Mouse (Mus musculus): ENCODE results near the gene Fnbp4. TPM values are rescaled to one million over a fixed set of nuclear protein-coding genes. Genes with fewer than 3 reads are reported as not detected.

Fnbp4 gene
- polyA plus RNA-seq, 1 experiment, result 105 TPM

GRCm38 (mm10) chr2:90808241-90809126 is 63.3 kb downstream of the Fnbp4 start:
- WGBS, result 88% methylated on average over 6 of the region's 6 CpGs
- no peak for DNase-seq
- Histone ChIP-seq H3K36me3 (ENCODE audit: control insufficient read depth, insufficient read depth, low read length) (no peaks in the 10 kb centered on the region), H3K4me1 (replicated peaks; ENCODE audit: control insufficient read depth, insufficient read depth, low read length) (no peaks in the 10 kb centered on the region), H3K27me3 (ENCODE audit: control insufficient read depth, insufficient read depth, low read length) (no peaks in the 10 kb centered on the region), H3K4me3 (ENCODE audit: control insufficient read depth, insufficient read depth, low read length) (no peak overlapping the region), H3K27ac (ENCODE audit: control insufficient read depth, insufficient read depth, low read length) (no peak overlapping the region)
- TF ChIP-seq POLR2A (IDR thresholded peaks at IDR 0.05; ENCODE audit: control insufficient read depth, extremely low read depth, insufficient read depth, low read length, poor library complexity), result no peak
- TF ChIP-seq CTCF (IDR thresholded peaks at IDR 0.05; ENCODE audit: borderline replicate concordance, control insufficient read depth, extremely low read depth, insufficient read depth, low read length, poor library complexity), result no peak

GRCm38 (mm10) chr2:90810751-90811150 is 65.6 kb downstream of the Fnbp4 start:
- DNase-seq, result no peak
- Histone ChIP-seq H3K27ac (ENCODE audit: control insufficient read depth, insufficient read depth, low read length) (no peak overlapping the region), H3K4me3 (ENCODE audit: control insufficient read depth, insufficient read depth, low read length) (no peak overlapping the region), H3K4me1 (replicated peaks; ENCODE audit: control insufficient read depth, insufficient read depth, low read length) (no peaks in the 10 kb centered on the region), H3K36me3 (ENCODE audit: control insufficient read depth, insufficient read depth, low read length) (no peaks in the 10 kb centered on the region), H3K27me3 (ENCODE audit: control insufficient read depth, insufficient read depth, low read length) (no peaks in the 10 kb centered on the region)
- WGBS, result 58% methylated on average over 8 of the region's 8 CpGs
- TF ChIP-seq CTCF (IDR thresholded peaks at IDR 0.05; ENCODE audit: borderline replicate concordance, control insufficient read depth, extremely low read depth, insufficient read depth, low read length, poor library complexity) (no peak), POLR2A (IDR thresholded peaks at IDR 0.05; ENCODE audit: control insufficient read depth, extremely low read depth, insufficient read depth, low read length, poor library complexity) (no peak)

GRCm38 (mm10) chr2:90815266-90815665 is 70.1 kb downstream of the Fnbp4 start:
- TF ChIP-seq POLR2A (IDR thresholded peaks at IDR 0.05; ENCODE audit: control insufficient read depth, extremely low read depth, insufficient read depth, low read length, poor library complexity) (no peak), CTCF (IDR thresholded peaks at IDR 0.05; ENCODE audit: borderline replicate concordance, control insufficient read depth, extremely low read depth, insufficient read depth, low read length, poor library complexity) (no peak)
- Histone ChIP-seq H3K27ac (ENCODE audit: control insufficient read depth, insufficient read depth, low read length) (no peak overlapping the region), H3K4me3 (ENCODE audit: control insufficient read depth, insufficient read depth, low read length) (no peak overlapping the region), H3K36me3 (ENCODE audit: control insufficient read depth, insufficient read depth, low read length) (no peaks in the 10 kb centered on the region), H3K4me1 (replicated peaks; ENCODE audit: control insufficient read depth, insufficient read depth, low read length) (no peaks in the 10 kb centered on the region), H3K27me3 (ENCODE audit: control insufficient read depth, insufficient read depth, low read length) (no peaks in the 10 kb centered on the region)
- DNase-seq, result no peak
- WGBS, result 92% methylated on average over 2 of the region's 2 CpGs

GRCm38 (mm10) chr2:90816144-90816543 is 71.0 kb downstream of the Fnbp4 start:
- DNase-seq, result no peak
- Histone ChIP-seq H3K4me3 (ENCODE audit: control insufficient read depth, insufficient read depth, low read length) (no peak overlapping the region), H3K27me3 (ENCODE audit: control insufficient read depth, insufficient read depth, low read length) (no peaks in the 10 kb centered on the region), H3K27ac (ENCODE audit: control insufficient read depth, insufficient read depth, low read length) (no peak overlapping the region), H3K36me3 (ENCODE audit: control insufficient read depth, insufficient read depth, low read length) (no peaks in the 10 kb centered on the region), H3K4me1 (replicated peaks; ENCODE audit: control insufficient read depth, insufficient read depth, low read length) (no peaks in the 10 kb centered on the region)
- TF ChIP-seq POLR2A (IDR thresholded peaks at IDR 0.05; ENCODE audit: control insufficient read depth, extremely low read depth, insufficient read depth, low read length, poor library complexity) (no peak), CTCF (IDR thresholded peaks at IDR 0.05; ENCODE audit: borderline replicate concordance, control insufficient read depth, extremely low read depth, insufficient read depth, low read length, poor library complexity) (no peak)
- 90% methylated on average over 4 of the region's 4 CpGs for WGBS

GRCm38 (mm10) chr2:90818710-90819109 is 73.5 kb downstream of the Fnbp4 start:
- Histone ChIP-seq H3K4me1 (replicated peaks; ENCODE audit: control insufficient read depth, insufficient read depth, low read length) (no peaks in the 10 kb centered on the region), H3K4me3 (ENCODE audit: control insufficient read depth, insufficient read depth, low read length) (no peak overlapping the region), H3K36me3 (ENCODE audit: control insufficient read depth, insufficient read depth, low read length) (no peaks in the 10 kb centered on the region), H3K27ac (ENCODE audit: control insufficient read depth, insufficient read depth, low read length) (no peak overlapping the region), H3K27me3 (ENCODE audit: control insufficient read depth, insufficient read depth, low read length) (no peaks in the 10 kb centered on the region)
- WGBS, result 98% methylated on average over 3 of the region's 3 CpGs
- no peak for DNase-seq
- TF ChIP-seq POLR2A (IDR thresholded peaks at IDR 0.05; ENCODE audit: control insufficient read depth, extremely low read depth, insufficient read depth, low read length, poor library complexity) (no peak), CTCF (IDR thresholded peaks at IDR 0.05; ENCODE audit: borderline replicate concordance, control insufficient read depth, extremely low read depth, insufficient read depth, low read length, poor library complexity) (no peak)

GRCm38 (mm10) chr2:90820894-90821293 is 75.7 kb downstream of the Fnbp4 start:
- no peak for TF ChIP-seq CTCF (IDR thresholded peaks at IDR 0.05; ENCODE audit: borderline replicate concordance, control insufficient read depth, extremely low read depth, insufficient read depth, low read length, poor library complexity)
- no peak for TF ChIP-seq POLR2A (IDR thresholded peaks at IDR 0.05; ENCODE audit: control insufficient read depth, extremely low read depth, insufficient read depth, low read length, poor library complexity)
- 92% methylated on average over 3 of the region's 3 CpGs for WGBS

More at GRCm38 (mm10) chr2:90820894-90821293, 75.7 kb downstream of the Fnbp4 start:
- no peaks in the 10 kb centered on the region for H3K27me3 ChIP-seq (ENCODE audit: control insufficient read depth, insufficient read depth, low read length)
- H3K4me3 ChIP-seq (ENCODE audit: control insufficient read depth, insufficient read depth, low read length), result no peak overlapping the region
- H3K36me3 ChIP-seq (ENCODE audit: control insufficient read depth, insufficient read depth, low read length), result no peaks in the 10 kb centered on the region
- no peak for DNase-seq
- H3K4me1 ChIP-seq (replicated peaks; ENCODE audit: control insufficient read depth, insufficient read depth, low read length), result no peaks in the 10 kb centered on the region
- H3K27ac ChIP-seq (ENCODE audit: control insufficient read depth, insufficient read depth, low read length), result no peak overlapping the region
